Mouse (Mus musculus): ENCODE measurements around the gene Pick1. TPM values are rescaled to one million over a fixed set of nuclear protein-coding genes. Genes with fewer than 3 reads are reported as not detected.

The Pick1 gene
- polyA plus RNA-seq, 1 experiment from 2014 or later: 36.5 TPM

Other genes with a start within 250 kb of the Pick1 start
- gene H1f0, start 200.7 kb upstream of the Pick1 start, polyA plus RNA-seq (2015; fragmentation: Nextera tagmentation; extraction: Ambion mirVana): 301 and 315 TPM in 2 replicates
- gene Galr3, start 187.3 kb upstream of the Pick1 start, polyA plus RNA-seq (2015; fragmentation: Nextera tagmentation; extraction: Ambion mirVana): not detected in 2 replicates
- 28.4 and 28.5 TPM in 2 replicates for gene Ankrd54, start 166.3 kb upstream of the Pick1 start, polyA plus RNA-seq (2015; fragmentation: Nextera tagmentation; extraction: Ambion mirVana)
- 151 and 161 TPM in 2 replicates for gene Eif3l, start 154.0 kb upstream of the Pick1 start, polyA plus RNA-seq (2015; fragmentation: Nextera tagmentation; extraction: Ambion mirVana)
- 21.1 and 23.2 TPM in 2 replicates for gene Micall1, start 120.3 kb upstream of the Pick1 start, polyA plus RNA-seq (2015; fragmentation: Nextera tagmentation; extraction: Ambion mirVana)
- gene Polr2f, start 88.2 kb upstream of the Pick1 start, polyA plus RNA-seq (2015; fragmentation: Nextera tagmentation; extraction: Ambion mirVana): 222 and 262 TPM in 2 replicates
- gene 1700088E04Rik, start 87.9 kb upstream of the Pick1 start, polyA plus RNA-seq (2015; fragmentation: Nextera tagmentation; extraction: Ambion mirVana): 11.0 and 12.0 TPM in 2 replicates
- 0.39 and 0.59 TPM in 2 replicates for gene Sox10, start 63.9 kb upstream of the Pick1 start, polyA plus RNA-seq (2015; fragmentation: Nextera tagmentation; extraction: Ambion mirVana)
- 0.63 and 0.67 TPM in 2 replicates for gene Gm49486, start 218 bp downstream of the Pick1 start, polyA plus RNA-seq (2015; fragmentation: Nextera tagmentation; extraction: Ambion mirVana)
- 0.47 and 0.95 TPM in 2 replicates for gene Slc16a8, start 25.6 kb downstream of the Pick1 start, polyA plus RNA-seq (2015; fragmentation: Nextera tagmentation; extraction: Ambion mirVana)
- gene Baiap2l2, start 56.4 kb downstream of the Pick1 start, polyA plus RNA-seq (2015; fragmentation: Nextera tagmentation; extraction: Ambion mirVana): 14.2 and 17.3 TPM in 2 replicates
- 12.1 and 13.7 TPM in 2 replicates for gene Pla2g6, start 99.2 kb downstream of the Pick1 start, polyA plus RNA-seq (2015; fragmentation: Nextera tagmentation; extraction: Ambion mirVana)
- gene Maff, start 117.4 kb downstream of the Pick1 start, polyA plus RNA-seq (2015; fragmentation: Nextera tagmentation; extraction: Ambion mirVana): 3.9 and 4.1 TPM in 2 replicates
- gene Tmem184b, start 174.4 kb downstream of the Pick1 start, polyA plus RNA-seq (2015; fragmentation: Nextera tagmentation; extraction: Ambion mirVana): 71.7 and 75.2 TPM in 2 replicates
- 54.0 and 70.2 TPM in 2 replicates for gene Csnk1e, start 226.4 kb downstream of the Pick1 start, polyA plus RNA-seq (2015; fragmentation: Nextera tagmentation; extraction: Ambion mirVana)